Mouse (Mus musculus) forebrain, embryonic 14.5 days (tissue): ENCODE measurements around the gene Tppp3. TPM values are rescaled to one million over a fixed set of nuclear protein-coding genes. Genes with fewer than 3 reads are reported as not detected.

Experiments
- ATAC-seq: fragments of 200-750 bp; cut with Nextera tagmentation; 2 replicates; pipeline ENCODE4 v1.8.0; 2017; ENCODE audit warnings: mild to moderate bottlenecking, moderate library complexity
- DNase-seq: peaks from one replicate; pipeline ENCODE4 v3.0.0-alpha.2; 2015; ENCODE audit warnings: low spot score
- H3K27ac ChIP-seq: fragments of 300-500 bp; sonication (generic); 2 replicates; pipeline ENCODE4 v1.5.1; 2014; ENCODE audit warnings: low read depth, mild to moderate bottlenecking, control low read depth, low read length, moderate library complexity
- H3K27me3 ChIP-seq: fragments of 300-500 bp; sonication (generic); replicated peaks from 2 replicates; pipeline ENCODE4 v1.6.1; 2014; ENCODE audit warnings: low read length, control low read depth, mixed read lengths; ENCODE audit not compliant: control insufficient read depth, insufficient read depth
- H3K36me3 ChIP-seq: fragments of 300-500 bp; sonication (generic); 2 replicates; pipeline ENCODE4 v1.6.1; 2014; ENCODE audit warnings: low read length, control low read depth; ENCODE audit not compliant: control insufficient read depth, insufficient read depth
- H3K4me1 ChIP-seq: fragments of 300-500 bp; sonication (generic); 2 replicates; pipeline ENCODE4 v1.6.1; 2014; ENCODE audit warnings: antibody characterized with exemption, low read length, control low read depth; ENCODE audit not compliant: control insufficient read depth, insufficient read depth
- H3K4me2 ChIP-seq: fragments of 300-500 bp; sonication (generic); 2 replicates; pipeline ENCODE4 v1.6.1; 2014; ENCODE audit warnings: mild to moderate bottlenecking, control low read depth, low read length
- H3K4me3 ChIP-seq: fragments of 300-500 bp; sonication (generic); 2 replicates; pipeline ENCODE4 v1.5.1; 2014; ENCODE audit warnings: low read depth, low read length, control low read depth
- H3K9ac ChIP-seq: fragments of 300-500 bp; sonication (generic); 2 replicates; pipeline ENCODE4 v1.6.1; 2014; ENCODE audit warnings: mild to moderate bottlenecking, low read length, control low read depth, moderate library complexity
- H3K9me3 ChIP-seq: fragments of 300-500 bp; sonication (generic); replicated peaks from 2 replicates; pipeline ENCODE4 v1.6.1; 2016; ENCODE audit warnings: low read length, control low read depth, mixed read lengths; ENCODE audit not compliant: control insufficient read depth
- WGBS: fragments of 180-500 bp; shearing (Covaris S2); extraction: QIAGEN DNeasy Blood & Tissue Kit; methylation state at CpG from one replicate; pipeline ENCODE4 v1.1.7; 2014; 5-methylcytosine and 5-hydroxymethylcytosine counted together
- polyA plus RNA-seq: library from polyadenylated mRNA; unstranded; fragments of >200 nt; fragmentation: Nextera tagmentation; extraction: Ambion mirVana; gene quantifications from 2 replicates; pipeline ENCODE4 v1.2.1, GENCODE M21; 2014

The Tppp3 gene
- polyA plus RNA-seq, 1 experiment from 2014 or later = 49.2 TPM

GRCm38 (mm10) chr8:105448596-105448995 lies 22.7 kb downstream of the Tppp3 start:
- Histone ChIP-seq H3K4me1 (peaks cover 15% of the 10 kb centered on the region), H3K9me3 (no peaks in the 10 kb centered on the region), H3K27me3 (no peaks in the 10 kb centered on the region), H3K36me3 (no peaks in the 10 kb centered on the region), H3K27ac (no peak overlapping the region), H3K4me2 (no peak overlapping the region), H3K4me3 (no peak overlapping the region), H3K9ac (no peak overlapping the region)
- 89% methylated on average over 5 of the region's 5 CpGs for WGBS
- ATAC-seq (no peak), DNase-seq (no peak)

GRCm38 (mm10) chr8:105448188-105448587 lies 23.1 kb downstream of the Tppp3 start:
- Histone ChIP-seq H3K27me3 (no peaks in the 10 kb centered on the region), H3K27ac (no peak overlapping the region), H3K4me3 (no peak overlapping the region), H3K36me3 (no peaks in the 10 kb centered on the region), H3K4me2 (no peak overlapping the region), H3K9me3 (no peaks in the 10 kb centered on the region), H3K4me1 (peaks cover 15% of the 10 kb centered on the region), H3K9ac (no peak overlapping the region)
- DNase-seq (no peak), ATAC-seq (no peak)
- 95% methylated on average over 3 of the region's 3 CpGs for WGBS

GRCm38 (mm10) chr8:105446127-105446552 lies 25.2 kb downstream of the Tppp3 start:
- Histone ChIP-seq H3K9me3 (no peaks in the 10 kb centered on the region), H3K36me3 (no peaks in the 10 kb centered on the region), H3K4me1 (peaks cover 10% of the 10 kb centered on the region; the same call in 1 of the 2 replicates), H3K27me3 (no peaks in the 10 kb centered on the region), H3K4me2 (peak overlapping the region; percentile 28), H3K9ac (no peak overlapping the region), H3K27ac (0 out of 2 replicates have a peak overlapping the region, but pooled peaks have one; percentile 24), H3K4me3 (no peak overlapping the region)
- DNase-seq = peak; percentile 62
- 13% methylated on average over 4 of the region's 4 CpGs for whole genome bisulfite sequencing
- 0 out of 2 replicates have a peak, but pooled peaks have one; percentile 59 for ATAC-seq

- Histone ChIP-seq H3K4me2 (peak overlapping the region; percentile 28), H3K4me1 (peaks cover 10% of the 10 kb centered on the region; the same call in 1 of the 2 replicates), H3K9ac (no peak overlapping the region), H3K4me3 (no peak overlapping the region), H3K36me3 (no peaks in the 10 kb centered on the region), H3K27me3 (no peaks in the 10 kb centered on the region), H3K27ac (peak overlapping the region; percentile 46; the same call in 1 of the 2 replicates), H3K9me3 (no peaks in the 10 kb centered on the region)
- DNase-seq (peak; percentile 72), ATAC-seq (peak; percentile 84)
- 18% methylated on average over 11 of the region's 11 CpGs for WGBS
These were observed 25.8 kb downstream of the Tppp3 start for GRCm38 (mm10) chr8:105445296-105446126.

- Histone ChIP-seq H3K4me1 (peaks cover 10% of the 10 kb centered on the region; the same call in 1 of the 2 replicates), H3K36me3 (no peaks in the 10 kb centered on the region), H3K4me3 (no peak overlapping the region), H3K9me3 (no peaks in the 10 kb centered on the region), H3K27me3 (no peaks in the 10 kb centered on the region), H3K4me2 (no peak overlapping the region), H3K9ac (no peak overlapping the region), H3K27ac (no peak overlapping the region)
- ATAC-seq = no peak
- DNase-seq = no peak
- WGBS = 93% methylated on average over 5 of the region's 5 CpGs
These were observed 28.7 kb downstream of the Tppp3 start for GRCm38 (mm10) chr8:105442661-105443060.

- WGBS = 8% methylated on average over 6 of the region's 6 CpGs
- no peak for ATAC-seq
- H3K4me1 ChIP-seq = peaks cover 10% of the 10 kb centered on the region; the same call in 1 of the 2 replicates
- no peak overlapping the region for H3K9ac ChIP-seq
- H3K4me3 ChIP-seq = no peak overlapping the region
- H3K36me3 ChIP-seq = no peaks in the 10 kb centered on the region
- no peaks in the 10 kb centered on the region for H3K27me3 ChIP-seq
- peak; percentile 41 for DNase-seq
- H3K9me3 ChIP-seq = no peaks in the 10 kb centered on the region
- H3K27ac ChIP-seq = no peak overlapping the region
- H3K4me2 ChIP-seq = no peak overlapping the region
These were observed 29.9 kb downstream of the Tppp3 start for GRCm38 (mm10) chr8:105441433-105441832.

GRCm38 (mm10) chr8:105438865-105439264 lies 32.5 kb downstream of the Tppp3 start:
- Histone ChIP-seq H3K4me1 (peaks cover 3% of the 10 kb centered on the region; the same call in 1 of the 2 replicates), H3K4me2 (no peak overlapping the region), H3K27me3 (no peaks in the 10 kb centered on the region), H3K4me3 (no peak overlapping the region), H3K27ac (no peak overlapping the region), H3K9me3 (no peaks in the 10 kb centered on the region), H3K9ac (no peak overlapping the region), H3K36me3 (no peaks in the 10 kb centered on the region)
- ATAC-seq (no peak), DNase-seq (no peak)
- WGBS = 28% methylated on average over 5 of the region's 5 CpGs

GRCm38 (mm10) chr8:105437078-105437748 lies 34.1 kb downstream of the Tppp3 start:
- no peak for ATAC-seq
- 82% methylated on average over 5 of the region's 5 CpGs for WGBS

More at GRCm38 (mm10) chr8:105437078-105437748, 34.1 kb downstream of the Tppp3 start:
- Histone ChIP-seq H3K27me3 (no peaks in the 10 kb centered on the region), H3K4me1 (peaks cover 14% of the 10 kb centered on the region; the same call in 1 of the 2 replicates), H3K9me3 (no peaks in the 10 kb centered on the region), H3K36me3 (no peaks in the 10 kb centered on the region), H3K4me2 (no peak overlapping the region), H3K27ac (no peak overlapping the region), H3K4me3 (no peak overlapping the region), H3K9ac (no peak overlapping the region)
- no peak for DNase-seq
